Mouse (Mus musculus) heart, embryonic 16.5 days (tissue): Measurements from ENCODE around the gene Exoc5. TPM values are rescaled to one million over a fixed set of nuclear protein-coding genes. Genes with fewer than 3 reads are reported as not detected.
A peak's percentile ranks its signal among the peaks of the same experiment; 100 is the strongest.

Experiments used
- ATAC-seq: fragments of 200-750 bp; cut with Nextera tagmentation; replicated peaks from 2 replicates; pipeline ENCODE4 v1.8.0; 2017; ENCODE audit warnings: moderate number of reproducible peaks; ENCODE audit not compliant: insufficient read depth, low FRiP score; ENCODE audit errors: extremely low read depth
- H3K27ac ChIP-seq: fragments of 300-500 bp; sonication (generic); 2 replicates; pipeline ENCODE4 v1.5.1; 2014; ENCODE audit warnings: mild to moderate bottlenecking, low read length, control low read depth, moderate library complexity
- H3K27me3 ChIP-seq: fragments of 300-500 bp; sonication (generic); 2 replicates; pipeline ENCODE4 v1.6.1; 2014; ENCODE audit warnings: low read length, mixed read lengths; ENCODE audit not compliant: control insufficient read depth, insufficient read depth
- H3K36me3 ChIP-seq: fragments of 300-500 bp; sonication (generic); 2 replicates; pipeline ENCODE4 v1.6.1; 2014; ENCODE audit not compliant: control insufficient read depth, insufficient read depth
- H3K4me1 ChIP-seq: fragments of 300-500 bp; sonication (generic); 2 replicates; pipeline ENCODE4 v1.6.1; 2014; ENCODE audit warnings: low read length, mixed read lengths; ENCODE audit not compliant: control insufficient read depth, insufficient read depth
- H3K4me2 ChIP-seq: fragments of 300-500 bp; sonication (generic); 2 replicates; pipeline ENCODE4 v1.6.1; 2014; ENCODE audit warnings: low read depth, mild to moderate bottlenecking, control low read depth, low read length
- H3K4me3 ChIP-seq: fragments of 300-500 bp; sonication (generic); 2 replicates; pipeline ENCODE4 v1.5.1; 2014; ENCODE audit warnings: mild to moderate bottlenecking, control low read depth, low read length
- H3K9ac ChIP-seq: fragments of 300-500 bp; sonication (generic); 2 replicates; pipeline ENCODE4 v1.6.1; 2014; ENCODE audit warnings: low read length, control low read depth
- H3K9me3 ChIP-seq: fragments of 300-500 bp; sonication (generic); replicated peaks from 2 replicates; pipeline ENCODE4 v1.6.1; 2016; ENCODE audit warnings: low read length; ENCODE audit not compliant: control insufficient read depth
- WGBS: fragments of 180-500 bp; shearing (Covaris S2); extraction: QIAGEN DNeasy Blood & Tissue Kit; methylation state at CpG from one replicate; pipeline ENCODE4 v1.1.7; 2014; 5-methylcytosine and 5-hydroxymethylcytosine counted together
- polyA plus RNA-seq: library from polyadenylated mRNA; unstranded; fragments of >200 nt; fragmentation: Nextera tagmentation; extraction: Ambion mirVana; gene quantifications from 2 replicates; pipeline ENCODE4 v1.2.1, GENCODE M21; 2015

Gene Exoc5
- polyA plus RNA-seq, 1 experiment from 2014 or later: 35.3 TPM

DNA sequence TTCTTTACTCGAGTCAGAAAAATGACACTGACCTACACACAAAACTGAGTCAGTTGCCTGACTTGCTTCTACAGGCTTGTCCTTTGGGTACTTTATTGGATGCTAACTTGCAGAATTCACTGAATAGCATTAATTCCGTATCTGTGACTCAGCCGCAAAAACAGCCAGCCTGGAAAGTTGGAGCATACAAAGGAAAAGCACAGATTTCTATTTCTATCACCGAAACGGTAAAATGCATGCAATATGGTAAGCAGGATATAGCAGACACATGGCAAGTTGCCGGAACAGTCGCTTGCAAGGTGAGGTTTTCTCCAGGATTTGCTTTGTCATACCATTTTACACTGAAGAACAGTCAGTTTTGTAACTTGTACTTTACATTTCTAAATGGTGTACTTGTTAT is 7.4 kb upstream of the Exoc5 start:
- H3K27me3 ChIP-seq: no peaks in the 10 kb centered on the region
- H3K9ac ChIP-seq: no peak overlapping the region
- ATAC-seq: no peak
- no peaks in the 10 kb centered on the region for H3K4me1 ChIP-seq
- WGBS: 91% methylated on average over 7 of the region's 7 CpGs
- peaks cover 12% of the 10 kb centered on the region; the same call in 1 of the 2 replicates for H3K36me3 ChIP-seq
- H3K27ac ChIP-seq: no peak overlapping the region
- H3K4me3 ChIP-seq: no peak overlapping the region
- H3K4me2 ChIP-seq: no peak overlapping the region
- H3K9me3 ChIP-seq: no peaks in the 10 kb centered on the region

DNA sequence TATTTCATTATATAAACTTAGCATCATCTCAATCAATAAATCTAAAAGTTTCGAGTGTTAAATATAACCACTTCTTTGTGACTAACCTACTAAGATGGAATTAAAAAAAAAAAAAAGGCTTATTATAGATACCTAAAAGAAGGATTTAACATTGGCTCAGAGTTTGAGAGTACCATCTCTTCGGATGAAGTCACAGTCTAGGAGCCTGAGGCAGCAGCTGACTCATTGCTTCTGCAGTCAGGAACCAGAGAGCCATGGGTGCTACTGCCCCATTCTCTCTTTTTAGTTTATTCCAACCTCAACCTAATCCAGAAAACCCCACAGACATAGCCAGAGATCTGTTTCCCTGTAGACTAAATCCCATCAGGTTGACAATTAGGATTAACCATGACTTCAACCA is 6.4 kb upstream of the Exoc5 start:
- no peak for ATAC-seq
- no peak overlapping the region for H3K27ac ChIP-seq

DNA sequence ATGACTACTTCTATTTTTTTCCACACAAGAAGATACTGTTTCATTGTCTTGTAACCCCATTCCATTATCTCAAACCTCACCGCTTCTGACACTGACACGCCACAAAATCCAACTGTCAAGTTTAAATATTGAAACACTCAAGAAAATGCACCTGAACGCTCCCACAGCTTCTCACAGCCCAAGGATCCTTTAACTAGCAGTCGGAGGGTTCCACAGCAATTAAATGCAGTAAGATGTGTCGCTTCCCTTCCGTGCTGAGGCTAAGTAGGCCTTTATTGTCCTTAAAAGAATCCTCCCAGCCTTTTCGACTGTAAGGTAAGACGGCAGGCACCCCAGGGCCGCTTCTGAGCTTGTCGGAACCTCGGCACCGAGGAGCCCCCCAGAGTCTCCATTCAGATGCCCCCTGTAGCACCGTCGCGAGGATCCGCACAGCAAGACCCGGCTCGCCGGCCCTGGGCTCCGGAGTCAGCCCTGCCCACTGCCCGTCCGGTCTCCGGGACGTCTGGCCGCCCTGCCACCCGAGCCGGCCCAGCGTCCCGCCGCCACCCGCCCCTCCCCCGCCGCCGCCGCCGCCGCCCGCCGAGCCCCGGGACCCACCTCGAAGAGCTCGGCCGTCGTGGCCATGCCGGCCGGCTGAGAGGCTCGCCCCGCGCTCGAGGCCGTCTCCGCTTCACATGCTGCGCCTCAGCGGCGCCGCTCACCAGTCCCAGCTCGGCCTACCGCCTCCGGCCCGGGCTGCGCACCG is 752 bp downstream of the Exoc5 start, which contains the start of gene Ap5m1:
Gene Ap5m1, plus strand, starts transcription at position 569 of the 745 bp plus-strand sequence.
- H3K36me3 ChIP-seq: no peaks in the 10 kb centered on the region
- H3K9ac ChIP-seq: peak within 1 kb of the TSS; percentile 88
- peak within 1 kb of the TSS; percentile 95 for H3K27ac ChIP-seq
- peak within 1 kb of the TSS; percentile 78 for H3K4me2 ChIP-seq
- H3K4me1 ChIP-seq: peaks cover 13% of the 10 kb centered on the region
- H3K4me3 ChIP-seq: peak within 1 kb of the TSS; percentile 79
- no peaks in the 10 kb centered on the region for H3K9me3 ChIP-seq
- peak; percentile 62 for ATAC-seq
- WGBS: 0% methylated on average over 46 of the region's 62 CpGs
- H3K27me3 ChIP-seq: no peaks in the 10 kb centered on the region

More for the DNA sequence above, 6.4 kb upstream of the Exoc5 start:
- Histone ChIP-seq H3K4me1 (no peaks in the 10 kb centered on the region), H3K4me3 (no peak overlapping the region), H3K9ac (no peak overlapping the region), H3K4me2 (no peak overlapping the region), H3K9me3 (no peaks in the 10 kb centered on the region), H3K27me3 (no peaks in the 10 kb centered on the region), H3K36me3 (peaks cover 12% of the 10 kb centered on the region; the same call in 1 of the 2 replicates)
- WGBS: 88% methylated on average over 2 of the region's 2 CpGs

DNA sequence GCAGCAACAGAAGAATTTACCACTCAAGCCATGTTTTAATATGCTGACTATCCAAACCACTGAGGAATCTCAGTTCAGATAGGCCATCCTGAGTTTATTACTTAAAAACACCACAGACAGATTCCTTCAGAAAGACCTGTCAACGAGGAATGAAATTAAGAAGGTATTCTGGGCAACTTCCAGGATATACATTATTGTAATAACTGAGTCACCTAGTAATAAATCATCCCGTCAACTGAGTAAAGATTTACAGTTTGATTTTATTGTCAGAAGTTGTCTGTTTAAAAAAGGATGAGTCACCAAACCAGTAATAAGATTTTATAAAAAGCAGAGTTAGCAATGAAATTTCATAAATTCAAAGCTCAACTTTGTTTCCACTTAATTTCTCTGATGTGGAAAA is 2.6 kb downstream of the Exoc5 start:
- Histone ChIP-seq H3K4me2 (no peak overlapping the region), H3K27me3 (no peaks in the 10 kb centered on the region), H3K4me3 (no peak overlapping the region), H3K9me3 (no peaks in the 10 kb centered on the region), H3K27ac (no peak overlapping the region), H3K36me3 (no peaks in the 10 kb centered on the region), H3K9ac (no peak overlapping the region), H3K4me1 (peaks cover 13% of the 10 kb centered on the region)
- 67% methylated on average over 2 of the region's 2 CpGs for WGBS
- ATAC-seq: no peak

DNA sequence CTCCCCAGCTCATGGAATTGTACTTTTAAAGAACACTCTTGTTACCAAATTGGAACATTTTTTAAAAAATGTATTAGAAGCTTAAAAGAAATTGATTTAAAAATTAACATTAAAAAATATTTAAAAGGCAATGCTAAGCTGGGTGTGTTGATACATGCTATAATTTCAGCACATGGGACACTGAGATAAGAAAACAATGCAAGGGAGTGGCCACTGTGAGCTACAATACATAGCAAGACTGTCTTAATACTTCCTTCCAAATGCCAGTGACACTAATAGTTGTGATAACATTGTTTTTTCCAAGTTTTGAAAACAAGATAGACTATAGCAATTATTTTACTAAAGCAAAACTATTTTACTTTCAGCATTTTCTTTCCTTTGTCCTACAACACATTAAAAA is 17.0 kb downstream of the Exoc5 start:
- Histone ChIP-seq H3K27ac (no peak overlapping the region), H3K27me3 (no peaks in the 10 kb centered on the region), H3K9ac (no peak overlapping the region), H3K4me3 (no peak overlapping the region), H3K4me2 (no peak overlapping the region), H3K4me1 (0 out of 2 replicates have a peak, but pooled peaks cover 2% of the 10 kb centered on the region), H3K9me3 (no peaks in the 10 kb centered on the region), H3K36me3 (peaks cover 5% of the 10 kb centered on the region)
- no peak for ATAC-seq

DNA sequence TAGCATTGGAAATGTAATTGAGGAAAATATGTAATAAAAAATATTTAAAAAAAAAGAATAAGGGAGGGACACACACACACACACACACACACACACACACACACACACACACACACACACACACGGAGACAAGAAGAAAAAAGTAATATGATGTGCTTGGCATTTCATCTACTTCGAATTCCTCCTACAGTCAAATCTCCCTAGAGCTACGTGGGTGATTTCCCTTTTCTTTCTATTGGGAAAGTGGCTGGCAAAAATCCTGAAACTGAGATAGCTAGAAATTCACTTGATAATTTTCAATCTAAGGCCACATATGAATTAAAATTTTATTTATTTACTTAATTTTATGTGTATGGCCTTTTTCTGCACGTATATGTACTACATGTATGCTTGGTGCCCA is 20.8 kb downstream of the Exoc5 start:
- peaks cover 5% of the 10 kb centered on the region; the same call in 1 of the 2 replicates for H3K36me3 ChIP-seq
- 0 out of 2 replicates have a peak, but pooled peaks cover 2% of the 10 kb centered on the region for H3K4me1 ChIP-seq
- H3K4me2 ChIP-seq: no peak overlapping the region
- no peak for ATAC-seq
- H3K9ac ChIP-seq: no peak overlapping the region
- 79% methylated on average over 4 of the region's 4 CpGs for WGBS
- H3K27ac ChIP-seq: no peak overlapping the region
- no peaks in the 10 kb centered on the region for H3K27me3 ChIP-seq
- no peak overlapping the region for H3K4me3 ChIP-seq
- H3K9me3 ChIP-seq: no peaks in the 10 kb centered on the region

DNA sequence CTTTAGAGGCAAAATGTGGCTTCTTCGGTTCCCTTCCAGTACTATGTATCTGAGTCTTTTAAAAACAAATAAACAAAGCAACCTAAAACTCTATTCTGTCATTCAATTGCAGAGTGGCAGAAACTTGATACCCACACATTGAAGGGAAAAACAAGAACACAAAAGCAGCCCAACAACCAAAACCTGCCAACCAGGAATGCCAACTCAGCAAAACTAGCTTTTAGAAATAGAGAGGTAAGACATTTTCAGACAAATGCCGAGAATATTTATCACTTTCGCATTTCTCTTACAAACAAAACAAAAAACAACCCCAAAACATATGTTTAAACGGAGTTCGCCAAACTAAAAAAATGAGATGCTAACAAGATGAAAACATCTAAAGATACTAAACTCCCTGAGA is 37.5 kb downstream of the Exoc5 start:
- no peak overlapping the region for H3K9ac ChIP-seq
- peaks cover 12% of the 10 kb centered on the region for H3K36me3 ChIP-seq
- H3K27ac ChIP-seq: no peak overlapping the region
- no peaks in the 10 kb centered on the region for H3K4me1 ChIP-seq
- no peak overlapping the region for H3K4me2 ChIP-seq
- ATAC-seq: no peak
- whole genome bisulfite sequencing: 93% methylated on average over 5 of the region's 5 CpGs
- H3K27me3 ChIP-seq: no peaks in the 10 kb centered on the region
- H3K9me3 ChIP-seq: no peaks in the 10 kb centered on the region
- H3K4me3 ChIP-seq: no peak overlapping the region

DNA sequence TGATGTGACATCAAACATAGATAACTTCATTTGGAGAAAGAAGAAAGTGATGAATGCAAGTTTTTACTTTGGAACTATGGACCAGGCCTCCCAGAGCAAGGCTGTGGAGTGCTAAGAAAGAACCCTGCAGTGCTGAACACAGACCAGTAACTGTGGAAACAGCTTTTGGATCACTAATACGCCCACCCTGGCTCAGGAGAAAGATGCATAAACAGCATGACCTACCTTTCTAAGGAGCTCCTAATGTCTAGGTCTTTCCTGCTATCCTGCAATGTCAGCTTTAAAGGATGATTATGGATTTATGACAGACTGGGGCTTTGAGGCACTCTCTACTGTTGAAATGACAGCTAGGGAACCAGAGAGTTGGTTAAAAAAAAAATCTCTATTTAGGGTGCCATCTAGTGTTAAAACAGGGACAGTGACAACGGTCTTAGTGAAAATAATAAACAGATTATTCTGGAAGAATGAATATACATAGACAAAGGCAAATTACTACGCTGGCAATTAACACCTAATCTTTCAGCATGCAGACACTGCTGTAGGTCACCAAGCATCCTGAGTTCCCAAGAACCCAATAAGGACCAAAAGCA is 38.6 kb downstream of the Exoc5 start:
- Histone ChIP-seq H3K27ac (no peak overlapping the region), H3K4me1 (no peaks in the 10 kb centered on the region), H3K36me3 (peaks cover 12% of the 10 kb centered on the region), H3K9ac (no peak overlapping the region), H3K9me3 (no peaks in the 10 kb centered on the region), H3K4me2 (no peak overlapping the region), H3K4me3 (no peak overlapping the region), H3K27me3 (no peaks in the 10 kb centered on the region)
- WGBS: 87% methylated on average over 3 of the region's 3 CpGs
- no peak for ATAC-seq

DNA sequence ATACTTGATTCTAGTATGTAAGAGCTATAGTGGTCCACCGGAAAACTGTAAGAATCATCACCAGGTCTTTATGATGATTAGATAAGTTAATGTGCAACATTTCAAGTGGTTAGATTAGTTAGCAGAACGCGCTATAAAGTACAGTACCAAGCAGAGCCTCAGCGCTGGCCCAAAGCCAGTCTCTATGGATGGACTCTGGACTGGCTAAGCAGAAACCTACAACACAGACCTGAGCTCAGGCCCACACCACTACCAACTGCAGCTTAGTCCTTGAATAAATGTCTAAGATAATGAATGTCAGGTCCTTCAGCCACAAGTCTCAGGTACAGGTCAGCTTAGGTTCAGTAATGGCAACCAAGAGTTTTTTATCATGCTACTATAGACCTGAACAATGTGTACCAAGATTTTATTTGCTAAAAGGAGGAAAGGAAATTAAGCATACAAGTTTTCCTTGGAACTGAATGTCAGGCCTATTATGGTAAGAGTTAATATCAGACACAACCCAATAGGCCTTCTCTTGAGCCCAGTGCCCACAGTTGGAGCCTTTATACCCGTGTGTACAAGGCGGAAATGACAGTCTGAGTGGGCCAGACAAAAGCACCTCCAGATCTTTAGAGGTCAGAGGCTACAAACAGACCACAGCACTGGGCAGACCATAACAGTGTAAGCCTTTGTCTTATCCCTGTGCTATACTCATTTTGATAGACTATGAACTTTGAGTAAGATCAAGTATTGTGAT is 39.2 kb downstream of the Exoc5 start:
- H3K9me3 ChIP-seq: no peaks in the 10 kb centered on the region
- 85% methylated on average over 6 of the region's 6 CpGs for WGBS
- H3K4me3 ChIP-seq: no peak overlapping the region
- H3K4me2 ChIP-seq: no peak overlapping the region
- H3K36me3 ChIP-seq: peaks cover 9% of the 10 kb centered on the region
- H3K9ac ChIP-seq: no peak overlapping the region
- H3K27ac ChIP-seq: no peak overlapping the region
- no peaks in the 10 kb centered on the region for H3K27me3 ChIP-seq
- no peaks in the 10 kb centered on the region for H3K4me1 ChIP-seq
- ATAC-seq: no peak
